Mouse (Mus musculus) MEL (cell line): ENCODE results near the gene Ripor2. TPM values are rescaled to one million over a fixed set of nuclear protein-coding genes. Genes with fewer than 3 reads are reported as not detected.

Experiments
- DNase-seq: peaks from one replicate; pipeline ENCODE4 v3.0.0; 2011; ENCODE audit warnings: low read depth, low spot score
- H3K27ac ChIP-seq: 2 replicates; pipeline ENCODE4 v1.5.1; 2012; ENCODE audit warnings: low read depth, mild to moderate bottlenecking, control low read depth, low read length, moderate library complexity; ENCODE audit not compliant: control insufficient read depth
- H3K27me3 ChIP-seq, 2 experiments: fragments of 150-350 bp in 1 of 2; sonication (generic) in 1 of 2; 2 replicates each; pipeline ENCODE4 v1.6.1; 2012; ENCODE audit warnings: low read length in 2 of 2, mild to moderate bottlenecking in 2 of 2, improper control_type of control experiment in 1 of 2, moderate library complexity in 1 of 2; ENCODE audit not compliant: insufficient read depth in 2 of 2, control insufficient read depth in 1 of 2
- H3K36me3 ChIP-seq, 2 experiments: 2 replicates each; pipeline ENCODE4 v1.6.1; 2012 to 2014; ENCODE audit warnings: low read length in 2 of 2, improper control_type of control experiment in 1 of 2, inconsistent platforms in 1 of 2, mild to moderate bottlenecking in 1 of 2; ENCODE audit not compliant: insufficient read depth in 2 of 2, control insufficient read depth in 1 of 2
- H3K4me1 ChIP-seq, 2 experiments: fragments of 150-350 bp in 1 of 2; sonication (generic) in 1 of 2; 2 replicates each; pipeline ENCODE4 v1.6.1; 2012; ENCODE audit warnings: low read length in 2 of 2, improper control_type of control experiment in 1 of 2, mild to moderate bottlenecking in 1 of 2; ENCODE audit not compliant: insufficient read depth in 2 of 2, control insufficient read depth in 1 of 2
- H3K4me3 ChIP-seq, 2 experiments: fragments of 150-350 bp in 1 of 2; sonication (generic) in 1 of 2; 2 replicates each; pipeline ENCODE4 v1.5.1; 2012; ENCODE audit warnings: low read depth in 2 of 2, low read length in 2 of 2, mild to moderate bottlenecking in 2 of 2, moderate library complexity in 2 of 2, control low read depth in 1 of 2, improper control_type of control experiment in 1 of 2; ENCODE audit not compliant: control insufficient read depth in 1 of 2, insufficient read depth in 1 of 2
- H3K79me2 ChIP-seq: 2 replicates; pipeline ENCODE4 v1.6.1; 2012; ENCODE audit warnings: mild to moderate bottlenecking, low read length, moderate library complexity; ENCODE audit not compliant: control insufficient read depth, poor library complexity, insufficient read depth
- H3K9ac ChIP-seq: 2 replicates; pipeline ENCODE4 v1.6.1; 2012; ENCODE audit warnings: low read depth, mild to moderate bottlenecking, control low read depth, low read length, moderate library complexity; ENCODE audit not compliant: control insufficient read depth, poor library complexity, severe bottlenecking
- H3K9me3 ChIP-seq: fragments of 150-350 bp; sonication (generic); replicated peaks from 2 replicates; pipeline ENCODE4 v1.6.1; 2012; ENCODE audit warnings: mild to moderate bottlenecking, low read length, improper control_type of control experiment, moderate library complexity; ENCODE audit not compliant: insufficient read depth
- BHLHE40 ChIP-seq: IDR thresholded peaks from 2 replicates; pipeline ENCODE4 v1.6.1; 2012; ENCODE audit warnings: low read depth, mild to moderate bottlenecking, inconsistent platforms, low read length, improper control_type of control experiment, borderline replicate concordance
- CHD1 ChIP-seq: IDR thresholded peaks from 2 replicates; pipeline ENCODE4 v1.6.1; 2012; ENCODE audit warnings: low read depth, mild to moderate bottlenecking, inconsistent platforms, low read length, improper control_type of control experiment
- CHD2 ChIP-seq: IDR thresholded peaks from 2 replicates; pipeline ENCODE4 v1.6.1; 2011; ENCODE audit warnings: low read length, improper control_type of control experiment
- E2F4 ChIP-seq: IDR thresholded peaks from 2 replicates; pipeline ENCODE4 v1.6.1; 2011; ENCODE audit warnings: low read depth, low read length, improper control_type of control experiment, borderline replicate concordance
- ELF1 ChIP-seq: IDR thresholded peaks from 2 replicates; pipeline ENCODE4 v1.6.1; 2014; ENCODE audit warnings: low read depth, mild to moderate bottlenecking, inconsistent platforms, low read length, improper control_type of control experiment, moderate library complexity
- GATA1 ChIP-seq: IDR thresholded peaks from 2 replicates; pipeline ENCODE4 v1.6.1; 2011; ENCODE audit warnings: low read depth, low read length, improper control_type of control experiment
- HCFC1 ChIP-seq: IDR thresholded peaks from 2 replicates; pipeline ENCODE4 v1.6.1; 2012; ENCODE audit warnings: low read depth, mild to moderate bottlenecking, inconsistent platforms, low read length, improper control_type of control experiment, moderate library complexity
- MAZ ChIP-seq: IDR thresholded peaks from 2 replicates; pipeline ENCODE4 v1.6.1; 2012; ENCODE audit warnings: low read depth, mild to moderate bottlenecking, inconsistent platforms, low read length, improper control_type of control experiment
- MYC ChIP-seq: IDR thresholded peaks from 2 replicates; pipeline ENCODE4 v1.6.1; 2011; ENCODE audit warnings: low read depth, mild to moderate bottlenecking, low read length, improper control_type of control experiment, moderate library complexity
- POLR2A ChIP-seq, 2 experiments: IDR thresholded peaks; 2 replicates each; pipeline ENCODE4 v1.6.1; 2011 to 2012; ENCODE audit warnings: low read length in 2 of 2, mild to moderate bottlenecking in 2 of 2, control low read depth in 1 of 2, improper control_type of control experiment in 1 of 2, low read depth in 1 of 2, moderate library complexity in 1 of 2; ENCODE audit not compliant: control insufficient read depth in 1 of 2, insufficient read depth in 1 of 2, poor library complexity in 1 of 2
- POLR2AphosphoS5 ChIP-seq: IDR thresholded peaks from 2 replicates; pipeline ENCODE4 v1.6.1; 2012; ENCODE audit warnings: low read depth, borderline replicate concordance, mild to moderate bottlenecking, inconsistent platforms, low read length, moderate library complexity, mixed read lengths
- RAD21 ChIP-seq: IDR thresholded peaks from 2 replicates; pipeline ENCODE4 v1.6.1; 2011; ENCODE audit warnings: mild to moderate bottlenecking, low read depth, low read length, improper control_type of control experiment
- RCOR1 ChIP-seq: IDR thresholded peaks from 2 replicates; pipeline ENCODE4 v1.6.1; 2012; ENCODE audit warnings: low read depth, mild to moderate bottlenecking, inconsistent platforms, low read length, improper control_type of control experiment
- SIN3A ChIP-seq: IDR thresholded peaks from 2 replicates; pipeline ENCODE4 v1.6.1; 2012; ENCODE audit warnings: low read length, improper control_type of control experiment, inconsistent platforms
- SMC3 ChIP-seq: IDR thresholded peaks from 2 replicates; pipeline ENCODE4 v1.6.1; 2011; ENCODE audit warnings: low read depth, low read length, improper control_type of control experiment
- TBP ChIP-seq: IDR thresholded peaks from 2 replicates; pipeline ENCODE4 v1.8.0; 2011; ENCODE audit warnings: low read depth, low read length, improper control_type of control experiment
- UBTF ChIP-seq: IDR thresholded peaks from 2 replicates; pipeline ENCODE4 v1.6.1; 2012; ENCODE audit warnings: low read depth, mild to moderate bottlenecking, inconsistent platforms, low read length, improper control_type of control experiment, moderate library complexity, borderline replicate concordance; ENCODE audit not compliant: insufficient read depth
- USF1 ChIP-seq: IDR thresholded peaks from 2 replicates; pipeline ENCODE4 v1.6.1; 2014; ENCODE audit warnings: low read depth, mild to moderate bottlenecking, inconsistent platforms, low read length, improper control_type of control experiment, moderate library complexity
- USF2 ChIP-seq, 2 experiments: IDR thresholded peaks; 2 replicates each; pipeline ENCODE4 v1.6.1; 2011 to 2012; ENCODE audit warnings: improper control_type of control experiment in 2 of 2, low read length in 2 of 2, borderline replicate concordance in 1 of 2, inconsistent platforms in 1 of 2, low read depth in 1 of 2, mild to moderate bottlenecking in 1 of 2; ENCODE audit not compliant: insufficient read depth in 1 of 2
- ZC3H11A ChIP-seq: IDR thresholded peaks from 2 replicates; pipeline ENCODE4 v1.6.1; 2012; ENCODE audit warnings: low read depth, mild to moderate bottlenecking, inconsistent platforms, low read length, improper control_type of control experiment
- ZKSCAN1 ChIP-seq: IDR thresholded peaks from 2 replicates; pipeline ENCODE4 v1.6.1; 2012; ENCODE audit warnings: low read depth, mild to moderate bottlenecking, inconsistent platforms, low read length, improper control_type of control experiment, moderate library complexity
- ZNF384 ChIP-seq: IDR thresholded peaks from 2 replicates; pipeline ENCODE4 v1.6.1; 2012; ENCODE audit warnings: low read depth, mild to moderate bottlenecking, inconsistent platforms, low read length, improper control_type of control experiment
- polyA plus RNA-seq, 2 experiments: library from polyadenylated mRNA; stranded (reverse) in 1 of 2; unstranded in 1 of 2; fragments of >175 nt in 1 of 2; fragments of >200 nt in 1 of 2; gene quantifications; 2 replicates each; pipeline versions ENCODE4 v1.2.1 to v1.2.4; 2012; ENCODE audit warnings: low replicate concordance in 2 of 2, low read depth in 1 of 2; ENCODE audit not compliant: insufficient read length in 2 of 2, insufficient read depth in 1 of 2, missing spikeins in 1 of 2
- total RNA-seq: library from RNA; depleted of rRNA; stranded (reverse); fragments of 300-350 nt; gene quantifications from 2 replicates; pipeline ENCODE4 v1.2.3, GENCODE M21; 2012

Gene Ripor2
- total and polyA plus RNA-seq, 3 experiments, result 13.5 to 18.5 TPM; not detected in 1

DNA sequence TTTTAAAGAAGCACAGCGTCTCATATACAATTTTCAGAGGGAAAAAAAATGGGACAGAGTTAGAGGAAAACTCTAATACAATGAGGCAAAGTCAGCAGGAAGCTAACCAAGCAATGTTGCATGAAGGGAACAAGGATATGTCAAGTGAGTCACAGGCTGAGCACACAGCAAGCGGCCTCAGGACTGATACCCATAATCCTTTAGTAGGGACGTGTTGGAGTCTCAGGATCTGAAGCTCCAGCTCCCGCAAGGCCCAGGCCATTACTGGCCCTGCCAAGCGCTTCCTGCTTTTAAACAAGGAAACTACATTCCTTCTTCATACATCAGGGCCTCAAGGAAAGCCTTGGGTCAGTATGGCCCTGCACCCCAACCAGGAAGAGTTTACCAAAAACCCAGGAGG lies 120.1 kb downstream of the Ripor2 start:
- H3K79me2 ChIP-seq, result no peaks in the 10 kb centered on the region

GRCm38 (mm10) chr13:24709656-24710396 lies 127.8 kb downstream of the Ripor2 start:
- no peak for TF ChIP-seq CHD1
- TF ChIP-seq CHD2, result no peak
- no peak for TF ChIP-seq POLR2A (IDR thresholded peaks at IDR 0.05; ENCODE audit: control insufficient read depth in 1 of 2, insufficient read depth in 1 of 2, low read depth in 1 of 2, low read length in 2 of 2, poor library complexity in 1 of 2)
- no peak for TF ChIP-seq ZC3H11A
- TF ChIP-seq RCOR1, result no peak
- no peak for TF ChIP-seq UBTF
- TF ChIP-seq TBP, result no peak
- TF ChIP-seq USF2 (IDR thresholded peaks at IDR 0.05; ENCODE audit: borderline replicate concordance in 1 of 2, insufficient read depth in 1 of 2, low read depth in 1 of 2, low read length in 2 of 2), result no peak
- no peak for TF ChIP-seq USF1
- TF ChIP-seq ZKSCAN1, result no peak
- TF ChIP-seq MYC, result no peak
- TF ChIP-seq SMC3, result no peak
- no peak for TF ChIP-seq ELF1
- TF ChIP-seq ZNF384, result no peak
- TF ChIP-seq RAD21, result no peak
- no peak for TF ChIP-seq POLR2AphosphoS5
- no peak for TF ChIP-seq MAZ
- no peak for TF ChIP-seq HCFC1
- TF ChIP-seq E2F4, result no peak
- no peaks in the 10 kb centered on the region for H3K9me3 ChIP-seq
- DNase-seq, result no peak
- no peak overlapping the region for H3K27ac ChIP-seq
- H3K36me3 ChIP-seq, result peaks cover 0 to 5% of the 10 kb centered on the region in 2 experiments; a peak in 1 of 4 replicates
- no peak overlapping the region for H3K4me3 ChIP-seq
- H3K4me1 ChIP-seq, result no peaks in the 10 kb centered on the region
- H3K9ac ChIP-seq, result no peak overlapping the region
- no peaks in the 10 kb centered on the region for H3K79me2 ChIP-seq
- no peaks in the 10 kb centered on the region for H3K27me3 ChIP-seq

More for the DNA sequence above, 120.1 kb downstream of the Ripor2 start:
- TF ChIP-seq SIN3A (no peak), UBTF (no peak), BHLHE40 (no peak), USF1 (no peak), RCOR1 (no peak), GATA1 (no peak), E2F4 (no peak), MYC (no peak), CHD2 (no peak)
- Histone ChIP-seq H3K27ac (no peak overlapping the region), H3K27me3 (no peaks in the 10 kb centered on the region), H3K36me3 (0 out of 4 replicates have a peak, but pooled peaks cover 0 to 2% of the 10 kb centered on the region in 2 experiments), H3K4me3 (no peak overlapping the region), H3K4me1 (no peaks in the 10 kb centered on the region), H3K9me3 (no peaks in the 10 kb centered on the region), H3K9ac (no peak overlapping the region)
- DNase-seq, result no peak
